Mouse (Mus musculus): ENCODE results near the gene Gtf2i. TPM values are rescaled to one million over a fixed set of nuclear protein-coding genes. Genes with fewer than 3 reads are reported as not detected.

Gtf2i gene
- polyA plus RNA-seq, 1 experiment from 2014 or later, result 150 TPM

- 90% methylated on average over 18 of the region's 18 CpGs for WGBS
- Histone ChIP-seq H3K36me3 (ENCODE audit: control insufficient read depth, insufficient read depth, low read length) (peaks cover 92% of the 10 kb centered on the region), H3K4me1 (ENCODE audit: control insufficient read depth, insufficient read depth, low read length) (no peaks in the 10 kb centered on the region), H3K27me3 (ENCODE audit: control insufficient read depth, insufficient read depth, low read length) (no peaks in the 10 kb centered on the region), H3K9ac (replicated peaks; ENCODE audit: low read length) (no peak overlapping the region), H3K27ac (replicated peaks; ENCODE audit: low read depth, low read length) (no peak overlapping the region), H3K9me3 (ENCODE audit: control insufficient read depth, low read length) (no peaks in the 10 kb centered on the region), H3K4me3 (replicated peaks; ENCODE audit: low read depth, low read length) (no peak overlapping the region), H3K4me2 (ENCODE audit: low read length) (no peak overlapping the region)
- ATAC-seq (ENCODE audit: low FRiP score, low TSS enrichment) (no peak), DNase-seq (no peak)
Measured at GRCm38 (mm10) chr5:134266404-134266803, 48.2 kb downstream of the Gtf2i start.

DNA sequence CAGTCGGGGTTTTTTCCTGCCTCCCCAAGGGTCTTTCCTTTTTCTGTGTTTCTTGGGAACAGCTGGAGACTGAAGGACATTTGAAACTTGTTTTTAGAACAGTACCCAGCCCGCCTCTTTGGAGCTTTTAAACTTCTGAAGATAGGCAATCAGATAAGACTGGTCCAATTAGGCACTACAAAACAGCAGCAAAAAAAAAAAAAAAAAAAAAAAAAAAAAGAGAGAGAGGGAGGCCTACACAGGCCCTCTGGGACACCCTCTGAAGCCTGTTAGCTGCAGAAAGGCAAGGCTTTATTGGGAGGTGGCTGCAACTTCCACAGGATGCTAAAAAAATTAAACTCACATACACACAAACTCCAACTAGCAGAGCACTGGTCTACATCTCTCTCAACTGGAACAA, 48.7 kb downstream of the Gtf2i start:
- Histone ChIP-seq H3K4me2 (ENCODE audit: low read length) (no peak overlapping the region), H3K36me3 (ENCODE audit: control insufficient read depth, insufficient read depth, low read length) (peaks cover 93% of the 10 kb centered on the region), H3K4me1 (ENCODE audit: control insufficient read depth, insufficient read depth, low read length) (no peaks in the 10 kb centered on the region), H3K9me3 (ENCODE audit: control insufficient read depth, low read length) (no peaks in the 10 kb centered on the region), H3K9ac (replicated peaks; ENCODE audit: low read length) (no peak overlapping the region), H3K27ac (replicated peaks; ENCODE audit: low read depth, low read length) (no peak overlapping the region), H3K27me3 (ENCODE audit: control insufficient read depth, insufficient read depth, low read length) (no peaks in the 10 kb centered on the region), H3K4me3 (replicated peaks; ENCODE audit: low read depth, low read length) (no peak overlapping the region)
- 89% methylated on average over 2 of the region's 2 CpGs for WGBS
- no peak for ATAC-seq (ENCODE audit: low FRiP score, low TSS enrichment)
- no peak for DNase-seq

DNA sequence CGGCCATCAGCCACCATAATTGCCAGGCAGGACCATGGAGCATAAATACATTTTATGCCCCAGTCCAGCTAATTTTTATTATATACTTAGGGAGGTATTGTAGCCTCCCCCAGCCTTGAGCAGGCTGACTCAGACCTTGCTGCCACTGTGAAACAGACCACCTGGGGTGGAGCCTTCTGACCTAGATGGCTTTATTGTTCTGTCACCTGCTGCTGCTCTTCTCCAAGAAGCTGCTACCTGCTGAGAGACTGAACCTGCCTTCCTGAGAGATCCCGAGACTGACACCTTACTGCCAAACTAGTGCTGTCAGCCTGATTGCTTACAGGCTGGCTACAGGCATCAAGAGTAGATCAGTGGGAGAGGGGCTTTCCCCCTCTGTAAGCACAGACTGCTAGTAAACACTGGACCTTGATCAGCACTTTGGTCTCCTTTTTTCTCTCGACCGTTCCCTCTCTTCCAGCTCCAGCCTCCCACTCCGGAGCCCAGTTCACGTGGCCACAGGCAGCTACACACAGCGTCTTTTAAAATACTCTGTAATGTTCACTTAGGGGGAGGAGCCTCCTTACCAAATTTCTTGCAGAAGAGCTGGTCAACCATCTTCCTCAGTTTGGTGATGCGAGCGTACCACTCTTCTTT, 54.4 kb downstream of the Gtf2i start:
- ATAC-seq (ENCODE audit: low FRiP score, low TSS enrichment) (no peak), DNase-seq (no peak)
- no peak overlapping the region for H3K9ac ChIP-seq (replicated peaks; ENCODE audit: low read length)
- WGBS, result 92% methylated on average over 9 of the region's 9 CpGs
- H3K4me3 ChIP-seq (replicated peaks; ENCODE audit: low read depth, low read length), result no peak overlapping the region
- H3K4me1 ChIP-seq (ENCODE audit: control insufficient read depth, insufficient read depth, low read length), result no peaks in the 10 kb centered on the region
- H3K27ac ChIP-seq (replicated peaks; ENCODE audit: low read depth, low read length), result no peak overlapping the region
- H3K36me3 ChIP-seq (ENCODE audit: control insufficient read depth, insufficient read depth, low read length), result peaks cover 96% of the 10 kb centered on the region
- H3K27me3 ChIP-seq (ENCODE audit: control insufficient read depth, insufficient read depth, low read length), result no peaks in the 10 kb centered on the region
- H3K9me3 ChIP-seq (ENCODE audit: control insufficient read depth, low read length), result no peaks in the 10 kb centered on the region
- no peak overlapping the region for H3K4me2 ChIP-seq (ENCODE audit: low read length)

GRCm38 (mm10) chr5:134258934-134259333, 55.6 kb downstream of the Gtf2i start:
- 92% methylated on average over 2 of the region's 2 CpGs for WGBS
- Histone ChIP-seq H3K9ac (replicated peaks; ENCODE audit: low read length) (no peak overlapping the region), H3K4me2 (ENCODE audit: low read length) (no peak overlapping the region), H3K27ac (replicated peaks; ENCODE audit: low read depth, low read length) (no peak overlapping the region), H3K4me1 (ENCODE audit: control insufficient read depth, insufficient read depth, low read length) (no peaks in the 10 kb centered on the region), H3K9me3 (ENCODE audit: control insufficient read depth, low read length) (no peaks in the 10 kb centered on the region), H3K36me3 (ENCODE audit: control insufficient read depth, insufficient read depth, low read length) (peaks cover 96% of the 10 kb centered on the region), H3K27me3 (ENCODE audit: control insufficient read depth, insufficient read depth, low read length) (no peaks in the 10 kb centered on the region), H3K4me3 (replicated peaks; ENCODE audit: low read depth, low read length) (no peak overlapping the region)
- DNase-seq, result no peak
- ATAC-seq (ENCODE audit: low FRiP score, low TSS enrichment), result no peak

- H3K9me3 ChIP-seq (ENCODE audit: control insufficient read depth, low read length), result no peaks in the 10 kb centered on the region
- no peak overlapping the region for H3K9ac ChIP-seq (replicated peaks; ENCODE audit: low read length)
- H3K27ac ChIP-seq (replicated peaks; ENCODE audit: low read depth, low read length), result no peak overlapping the region
- WGBS, result 91% methylated on average over 4 of the region's 4 CpGs
- no peak overlapping the region for H3K4me3 ChIP-seq (replicated peaks; ENCODE audit: low read depth, low read length)
- no peak overlapping the region for H3K4me2 ChIP-seq (ENCODE audit: low read length)
- H3K27me3 ChIP-seq (ENCODE audit: control insufficient read depth, insufficient read depth, low read length), result no peaks in the 10 kb centered on the region
- DNase-seq (no peak), ATAC-seq (ENCODE audit: low FRiP score, low TSS enrichment) (no peak)
- peaks cover 96% of the 10 kb centered on the region for H3K36me3 ChIP-seq (ENCODE audit: control insufficient read depth, insufficient read depth, low read length)
- H3K4me1 ChIP-seq (ENCODE audit: control insufficient read depth, insufficient read depth, low read length), result no peaks in the 10 kb centered on the region
Measured at GRCm38 (mm10) chr5:134258395-134258794, 56.2 kb downstream of the Gtf2i start.

- DNase-seq, result no peak
- Histone ChIP-seq H3K27ac (replicated peaks; ENCODE audit: low read depth, low read length) (no peak overlapping the region), H3K4me1 (ENCODE audit: control insufficient read depth, insufficient read depth, low read length) (no peaks in the 10 kb centered on the region), H3K4me3 (replicated peaks; ENCODE audit: low read depth, low read length) (no peak overlapping the region), H3K9ac (replicated peaks; ENCODE audit: low read length) (no peak overlapping the region), H3K4me2 (ENCODE audit: low read length) (no peak overlapping the region), H3K27me3 (ENCODE audit: control insufficient read depth, insufficient read depth, low read length) (no peaks in the 10 kb centered on the region), H3K36me3 (ENCODE audit: control insufficient read depth, insufficient read depth, low read length) (peaks cover 95% of the 10 kb centered on the region), H3K9me3 (ENCODE audit: control insufficient read depth, low read length) (no peaks in the 10 kb centered on the region)
- 93% methylated on average over 13 of the region's 13 CpGs for WGBS
- no peak for ATAC-seq (ENCODE audit: low FRiP score, low TSS enrichment)
Measured at GRCm38 (mm10) chr5:134257349-134258031, 57.1 kb downstream of the Gtf2i start.

DNA sequence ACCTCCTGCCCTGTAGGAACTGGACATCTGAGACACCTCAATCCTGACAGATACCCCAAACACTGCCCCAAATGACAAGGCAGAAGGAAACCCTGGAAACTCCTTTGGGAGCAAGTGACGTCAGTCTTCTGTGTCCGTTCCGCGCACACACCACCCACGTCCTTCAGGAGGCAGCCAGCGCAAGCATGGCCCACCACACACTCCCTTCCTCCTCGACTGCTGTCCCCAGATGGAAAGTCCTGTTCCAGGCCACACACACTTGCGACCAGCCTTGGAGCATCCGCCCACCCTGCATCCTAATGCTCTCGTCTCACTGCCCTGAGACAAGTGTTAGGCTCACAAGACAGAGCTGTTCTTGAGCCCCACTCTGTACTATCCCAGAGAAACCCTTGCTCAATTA, 59.3 kb downstream of the Gtf2i start:
- Histone ChIP-seq H3K4me2 (ENCODE audit: low read length) (no peak overlapping the region), H3K27me3 (ENCODE audit: control insufficient read depth, insufficient read depth, low read length) (no peaks in the 10 kb centered on the region), H3K9ac (replicated peaks; ENCODE audit: low read length) (no peak overlapping the region), H3K4me3 (replicated peaks; ENCODE audit: low read depth, low read length) (no peak overlapping the region), H3K27ac (replicated peaks; ENCODE audit: low read depth, low read length) (no peak overlapping the region), H3K4me1 (ENCODE audit: control insufficient read depth, insufficient read depth, low read length) (no peaks in the 10 kb centered on the region), H3K36me3 (ENCODE audit: control insufficient read depth, insufficient read depth, low read length) (peaks cover 94% of the 10 kb centered on the region), H3K9me3 (ENCODE audit: control insufficient read depth, low read length) (no peaks in the 10 kb centered on the region)
- DNase-seq (no peak), ATAC-seq (ENCODE audit: low FRiP score, low TSS enrichment) (no peak)
- 91% methylated on average over 10 of the region's 10 CpGs for WGBS

GRCm38 (mm10) chr5:134253806-134254205, 60.8 kb downstream of the Gtf2i start:
- no peak for ATAC-seq (ENCODE audit: low FRiP score, low TSS enrichment)
- H3K4me2 ChIP-seq (ENCODE audit: low read length), result no peak overlapping the region

GRCm38 (mm10) chr5:134251083-134251482, 63.5 kb downstream of the Gtf2i start:
- no peaks in the 10 kb centered on the region for H3K4me1 ChIP-seq (ENCODE audit: control insufficient read depth, insufficient read depth, low read length)
- ATAC-seq (ENCODE audit: low FRiP score, low TSS enrichment) (no peak), DNase-seq (no peak)
- no peaks in the 10 kb centered on the region for H3K9me3 ChIP-seq (ENCODE audit: control insufficient read depth, low read length)
- no peak overlapping the region for H3K27ac ChIP-seq (replicated peaks; ENCODE audit: low read depth, low read length)
- H3K36me3 ChIP-seq (ENCODE audit: control insufficient read depth, insufficient read depth, low read length), result peaks cover 97% of the 10 kb centered on the region
- no peak overlapping the region for H3K9ac ChIP-seq (replicated peaks; ENCODE audit: low read length)
- H3K4me2 ChIP-seq (ENCODE audit: low read length), result no peak overlapping the region
- 98% methylated on average over 4 of the region's 4 CpGs for WGBS
- H3K27me3 ChIP-seq (ENCODE audit: control insufficient read depth, insufficient read depth, low read length), result no peaks in the 10 kb centered on the region
- no peak overlapping the region for H3K4me3 ChIP-seq (replicated peaks; ENCODE audit: low read depth, low read length)

More at GRCm38 (mm10) chr5:134253806-134254205, 60.8 kb downstream of the Gtf2i start:
- Histone ChIP-seq H3K27ac (replicated peaks; ENCODE audit: low read depth, low read length) (no peak overlapping the region), H3K9me3 (ENCODE audit: control insufficient read depth, low read length) (no peaks in the 10 kb centered on the region), H3K9ac (replicated peaks; ENCODE audit: low read length) (no peak overlapping the region), H3K27me3 (ENCODE audit: control insufficient read depth, insufficient read depth, low read length) (no peaks in the 10 kb centered on the region), H3K36me3 (ENCODE audit: control insufficient read depth, insufficient read depth, low read length) (peaks cover 93% of the 10 kb centered on the region), H3K4me3 (replicated peaks; ENCODE audit: low read depth, low read length) (no peak overlapping the region), H3K4me1 (ENCODE audit: control insufficient read depth, insufficient read depth, low read length) (no peaks in the 10 kb centered on the region)
- DNase-seq, result no peak
- 76% methylated on average over 3 of the region's 3 CpGs for WGBS
